Mouse (Mus musculus): ENCODE results near the gene Sap25.

- TF ChIP-seq CTCF (IDR thresholded peaks at IDR 0.05) (no peak), POLR2A (IDR thresholded peaks at IDR 0.05; ENCODE audit: insufficient read depth, low read depth, low read length) (no peak), EP300 (IDR thresholded peaks at IDR 0.05; ENCODE audit: insufficient read depth, low read depth, low read length) (no peak)
Observed at GRCm38 (mm10) chr5:137689974-137690373, 48.8 kb downstream of the Sap25 start.

Data from heart, adult 2 months (tissue).